Mouse (Mus musculus): Measurements from ENCODE around the gene Il1r2. TPM values are rescaled to one million over a fixed set of nuclear protein-coding genes. Genes with fewer than 3 reads are reported as not detected.

Il1r2 gene
- polyA plus RNA-seq (2012; rRNA removed): 0.12 and 0.38 TPM in 2 replicates

- H3K27me3 ChIP-seq (replicated peaks; ENCODE audit: control insufficient read depth, insufficient read depth, low read length): no peaks in the 10 kb centered on the region
- no peak for DNase-seq
- H3K4me3 ChIP-seq (ENCODE audit: insufficient read depth, low read depth, low read length): no peak within 1 kb of the TSS
- no peaks in the 10 kb centered on the region for H3K36me3 ChIP-seq (ENCODE audit: control insufficient read depth, insufficient read depth, low read length)
- no peak within 1 kb of the TSS for H3K27ac ChIP-seq (ENCODE audit: insufficient read depth, low read depth, low read length)
- WGBS: 83% methylated on average over 5 of the region's 5 CpGs
- TF ChIP-seq CTCF (conservative IDR thresholded peaks at IDR 0.05; ENCODE audit: insufficient read depth, insufficient read length, low read depth, low read length) (no peak), POLR2A (IDR thresholded peaks at IDR 0.05; ENCODE audit: low read depth, low read length) (no peak)
- H3K4me1 ChIP-seq (ENCODE audit: control insufficient read depth, insufficient read depth, low read length): no peaks in the 10 kb centered on the region; the same call in 1 of the 2 replicates
Observed at GRCm38 (mm10) chr1:40073779-40074178, at the start of gene Il1r2. TSS of gene Il1r2 (plus strand) at chr1:40074079.

GRCm38 (mm10) chr1:40024554-40025320 lies 49.1 kb upstream of the Il1r2 start:
- 61% methylated on average over 27 of the region's 27 CpGs for WGBS
- TF ChIP-seq POLR2A (IDR thresholded peaks at IDR 0.05; ENCODE audit: low read depth, low read length): no peak
- no peak for TF ChIP-seq CTCF (conservative IDR thresholded peaks at IDR 0.05; ENCODE audit: insufficient read depth, insufficient read length, low read depth, low read length)
- DNase-seq: peak; percentile 29
- Histone ChIP-seq H3K27ac (ENCODE audit: insufficient read depth, low read depth, low read length) (peak overlapping the region; percentile 87), H3K4me3 (ENCODE audit: insufficient read depth, low read depth, low read length) (no peak overlapping the region), H3K4me1 (ENCODE audit: control insufficient read depth, insufficient read depth, low read length) (peaks cover 8% of the 10 kb centered on the region; the same call in 1 of the 2 replicates), H3K36me3 (ENCODE audit: control insufficient read depth, insufficient read depth, low read length) (no peaks in the 10 kb centered on the region), H3K27me3 (replicated peaks; ENCODE audit: control insufficient read depth, insufficient read depth, low read length) (no peaks in the 10 kb centered on the region)

GRCm38 (mm10) chr1:40025416-40025815 lies 48.5 kb upstream of the Il1r2 start:
- 53% methylated on average over 5 of the region's 5 CpGs for WGBS

GRCm38 (mm10) chr1:40027116-40027620 lies 46.7 kb upstream of the Il1r2 start:
- TF ChIP-seq POLR2A (IDR thresholded peaks at IDR 0.05; ENCODE audit: low read depth, low read length) (no peak), CTCF (conservative IDR thresholded peaks at IDR 0.05; ENCODE audit: insufficient read depth, insufficient read length, low read depth, low read length) (no peak)
- Histone ChIP-seq H3K4me3 (ENCODE audit: insufficient read depth, low read depth, low read length) (no peak overlapping the region), H3K36me3 (ENCODE audit: control insufficient read depth, insufficient read depth, low read length) (no peaks in the 10 kb centered on the region), H3K27ac (ENCODE audit: insufficient read depth, low read depth, low read length) (no peak overlapping the region), H3K4me1 (ENCODE audit: control insufficient read depth, insufficient read depth, low read length) (peaks cover 8% of the 10 kb centered on the region; the same call in 1 of the 2 replicates), H3K27me3 (replicated peaks; ENCODE audit: control insufficient read depth, insufficient read depth, low read length) (no peaks in the 10 kb centered on the region)
- DNase-seq: no peak
- 75% methylated on average over 7 of the region's 7 CpGs for WGBS

More at GRCm38 (mm10) chr1:40025416-40025815, 48.5 kb upstream of the Il1r2 start:
- H3K27ac ChIP-seq (ENCODE audit: insufficient read depth, low read depth, low read length): peak overlapping the region; percentile 67; the same call in 1 of the 2 replicates
- no peak overlapping the region for H3K4me3 ChIP-seq (ENCODE audit: insufficient read depth, low read depth, low read length)
- no peaks in the 10 kb centered on the region for H3K27me3 ChIP-seq (replicated peaks; ENCODE audit: control insufficient read depth, insufficient read depth, low read length)
- H3K36me3 ChIP-seq (ENCODE audit: control insufficient read depth, insufficient read depth, low read length): no peaks in the 10 kb centered on the region
- no peak for TF ChIP-seq CTCF (conservative IDR thresholded peaks at IDR 0.05; ENCODE audit: insufficient read depth, insufficient read length, low read depth, low read length)
- no peak for TF ChIP-seq POLR2A (IDR thresholded peaks at IDR 0.05; ENCODE audit: low read depth, low read length)
- DNase-seq: peak; percentile 56
- peaks cover 8% of the 10 kb centered on the region; the same call in 1 of the 2 replicates for H3K4me1 ChIP-seq (ENCODE audit: control insufficient read depth, insufficient read depth, low read length)

- peaks cover 8% of the 10 kb centered on the region; the same call in 1 of the 2 replicates for H3K4me1 ChIP-seq (ENCODE audit: control insufficient read depth, insufficient read depth, low read length)
- no peak for DNase-seq
- no peak for TF ChIP-seq CTCF (conservative IDR thresholded peaks at IDR 0.05; ENCODE audit: insufficient read depth, insufficient read length, low read depth, low read length)
- TF ChIP-seq POLR2A (IDR thresholded peaks at IDR 0.05; ENCODE audit: low read depth, low read length): no peak
- no peaks in the 10 kb centered on the region for H3K36me3 ChIP-seq (ENCODE audit: control insufficient read depth, insufficient read depth, low read length)
- no peak overlapping the region for H3K4me3 ChIP-seq (ENCODE audit: insufficient read depth, low read depth, low read length)
- 78% methylated on average over 12 of the region's 12 CpGs for WGBS
- no peaks in the 10 kb centered on the region for H3K27me3 ChIP-seq (replicated peaks; ENCODE audit: control insufficient read depth, insufficient read depth, low read length)
- no peak overlapping the region for H3K27ac ChIP-seq (ENCODE audit: insufficient read depth, low read depth, low read length)
Observed at GRCm38 (mm10) chr1:40028207-40028998, 45.5 kb upstream of the Il1r2 start.

- H3K27me3 ChIP-seq (replicated peaks; ENCODE audit: control insufficient read depth, insufficient read depth, low read length): no peaks in the 10 kb centered on the region
- no peak overlapping the region for H3K4me3 ChIP-seq (ENCODE audit: insufficient read depth, low read depth, low read length)
- no peaks in the 10 kb centered on the region for H3K36me3 ChIP-seq (ENCODE audit: control insufficient read depth, insufficient read depth, low read length)
- 95% methylated on average over 5 of the region's 5 CpGs for WGBS
- no peak overlapping the region for H3K27ac ChIP-seq (ENCODE audit: insufficient read depth, low read depth, low read length)
- no peak for TF ChIP-seq CTCF (conservative IDR thresholded peaks at IDR 0.05; ENCODE audit: insufficient read depth, insufficient read length, low read depth, low read length)
- no peak for DNase-seq
- peaks cover 4% of the 10 kb centered on the region; the same call in 1 of the 2 replicates for H3K4me1 ChIP-seq (ENCODE audit: control insufficient read depth, insufficient read depth, low read length)
Observed at GRCm38 (mm10) chr1:40029597-40029996, 44.3 kb upstream of the Il1r2 start.
